Mouse (Mus musculus): ENCODE measurements around the gene Tmem115. TPM values are rescaled to one million over a fixed set of nuclear protein-coding genes. Genes with fewer than 3 reads are reported as not detected.

The Tmem115 gene
- polyA plus RNA-seq (2015; fragmentation: Nextera tagmentation; extraction: Ambion mirVana), result 38.6 and 41.3 TPM in 2 replicates

- WGBS, result under 1% methylated on average over 48 of the region's 48 CpGs
- peaks cover 37% of the 10 kb centered on the region for H3K4me1 ChIP-seq (replicated peaks)
- peak within 1 kb of the TSS; percentile 89 for H3K4me3 ChIP-seq (replicated peaks)
- H3K9me3 ChIP-seq, result no peaks in the 10 kb centered on the region
- H3K36me3 ChIP-seq, result peaks cover 16% of the 10 kb centered on the region
- ATAC-seq, result peak; percentile 99
- H3K27me3 ChIP-seq, result no peaks in the 10 kb centered on the region; the same call in 1 of the 2 replicates
- H3K9ac ChIP-seq (replicated peaks), result peak within 1 kb of the TSS; percentile 96
- H3K27ac ChIP-seq, result peak within 1 kb of the TSS; percentile 71; the same call in 1 of the 2 replicates
- H3K4me2 ChIP-seq (replicated peaks), result peak within 1 kb of the TSS; percentile 100
Observed at GRCm38 (mm10) chr9:107533791-107534407, at the start of gene Tmem115. TSS of gene Tmem115 (plus strand) at chr9:107533945.

- H3K4me1 ChIP-seq (replicated peaks), result peaks cover 60% of the 10 kb centered on the region
- WGBS, result 50% methylated on average over 17 of the region's 17 CpGs
- H3K27me3 ChIP-seq, result no peaks in the 10 kb centered on the region
- H3K4me3 ChIP-seq (replicated peaks), result no peak overlapping the region
- ATAC-seq, result peak; percentile 67
- no peaks in the 10 kb centered on the region for H3K36me3 ChIP-seq
- no peaks in the 10 kb centered on the region for H3K9me3 ChIP-seq
- H3K4me2 ChIP-seq (replicated peaks), result no peak overlapping the region
- no peak overlapping the region for H3K9ac ChIP-seq (replicated peaks)
- peak overlapping the region; percentile 80 for H3K27ac ChIP-seq
Observed at GRCm38 (mm10) chr9:107484302-107484701, 49.4 kb upstream of the Tmem115 start.

- Histone ChIP-seq H3K27ac (peak overlapping the region; percentile 80), H3K4me2 (replicated peaks) (no peak overlapping the region), H3K9ac (replicated peaks) (0 out of 2 replicates have a peak overlapping the region, but pooled peaks have one; percentile 8), H3K4me3 (replicated peaks) (no peak overlapping the region), H3K36me3 (no peaks in the 10 kb centered on the region), H3K27me3 (no peaks in the 10 kb centered on the region), H3K4me1 (replicated peaks) (peaks cover 56% of the 10 kb centered on the region), H3K9me3 (no peaks in the 10 kb centered on the region)
- ATAC-seq, result no peak; the same call in 1 of the 2 replicates
- 76% methylated on average over 6 of the region's 6 CpGs for WGBS
Observed at GRCm38 (mm10) chr9:107484766-107485165, 49.0 kb upstream of the Tmem115 start.

DNA sequence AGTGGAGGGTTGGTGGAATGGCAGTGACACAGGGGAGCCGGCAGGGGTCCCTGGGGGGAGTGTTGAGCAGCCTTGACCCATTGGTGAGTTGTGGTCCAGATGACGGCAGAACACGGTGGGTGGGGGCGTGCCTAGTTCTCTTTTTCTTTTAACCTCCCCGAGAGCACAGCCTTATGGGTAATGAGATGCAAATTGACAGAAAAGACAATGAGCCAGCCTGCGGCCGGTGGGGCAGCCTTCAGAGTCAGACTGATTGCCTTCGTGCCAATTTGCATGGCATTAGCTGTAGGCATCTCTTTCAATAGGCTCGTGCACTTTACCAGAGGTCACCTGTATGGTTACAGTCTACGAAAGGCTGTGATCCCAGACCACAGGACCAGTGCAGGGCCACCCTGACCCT, 47.7 kb upstream of the Tmem115 start:
- Histone ChIP-seq H3K27me3 (no peaks in the 10 kb centered on the region), H3K9me3 (no peaks in the 10 kb centered on the region), H3K9ac (replicated peaks) (no peak overlapping the region), H3K27ac (peak overlapping the region; percentile 80), H3K4me1 (replicated peaks) (peaks cover 42% of the 10 kb centered on the region), H3K36me3 (no peaks in the 10 kb centered on the region), H3K4me2 (replicated peaks) (no peak overlapping the region), H3K4me3 (replicated peaks) (no peak overlapping the region)
- peak; percentile 15 for ATAC-seq
- 32% methylated on average over 10 of the region's 10 CpGs for WGBS

GRCm38 (mm10) chr9:107486507-107487225, 47.1 kb upstream of the Tmem115 start:
- Histone ChIP-seq H3K27ac (peak overlapping the region; percentile 80; the same call in 1 of the 2 replicates), H3K4me2 (replicated peaks) (no peak overlapping the region), H3K36me3 (no peaks in the 10 kb centered on the region), H3K9me3 (no peaks in the 10 kb centered on the region), H3K9ac (replicated peaks) (no peak overlapping the region), H3K4me3 (replicated peaks) (no peak overlapping the region), H3K4me1 (replicated peaks) (peaks cover 37% of the 10 kb centered on the region), H3K27me3 (no peaks in the 10 kb centered on the region)
- 71% methylated on average over 6 of the region's 6 CpGs for WGBS
- peak; percentile 6; the same call in 1 of the 2 replicates for ATAC-seq

DNA sequence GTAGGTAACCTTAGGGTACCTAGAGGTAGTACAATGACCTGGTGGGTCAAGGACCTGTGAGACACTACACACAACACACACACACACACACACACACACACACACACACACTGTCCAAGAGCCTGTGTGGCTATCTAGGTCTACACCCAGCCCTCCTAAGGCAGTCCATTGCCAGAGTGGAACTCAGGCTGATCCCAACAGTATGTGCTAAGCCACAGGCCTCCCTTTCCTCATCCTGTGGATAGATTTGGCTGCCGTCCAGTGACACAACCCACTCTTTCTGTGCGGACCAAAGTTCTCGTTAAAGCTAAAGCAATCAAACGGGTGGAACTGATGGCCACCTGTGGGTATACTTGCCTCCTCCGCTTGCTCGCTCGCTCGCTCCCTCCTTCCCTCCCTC, 43.6 kb upstream of the Tmem115 start:
- Histone ChIP-seq H3K27ac (no peak overlapping the region), H3K9me3 (no peaks in the 10 kb centered on the region), H3K9ac (replicated peaks) (no peak overlapping the region), H3K4me2 (replicated peaks) (no peak overlapping the region), H3K4me1 (replicated peaks) (peaks cover 51% of the 10 kb centered on the region), H3K4me3 (replicated peaks) (no peak overlapping the region), H3K27me3 (no peaks in the 10 kb centered on the region), H3K36me3 (no peaks in the 10 kb centered on the region)
- ATAC-seq, result no peak
- 71% methylated on average over 8 of the region's 8 CpGs for WGBS

- 68% methylated on average over 6 of the region's 6 CpGs for WGBS
- Histone ChIP-seq H3K27me3 (no peaks in the 10 kb centered on the region), H3K4me1 (replicated peaks) (peaks cover 46% of the 10 kb centered on the region), H3K9me3 (no peaks in the 10 kb centered on the region), H3K36me3 (no peaks in the 10 kb centered on the region), H3K4me2 (replicated peaks) (no peak overlapping the region), H3K9ac (replicated peaks) (no peak overlapping the region), H3K27ac (no peak overlapping the region), H3K4me3 (replicated peaks) (no peak overlapping the region)
- no peak for ATAC-seq
Observed at GRCm38 (mm10) chr9:107490625-107491024, 43.1 kb upstream of the Tmem115 start.

GRCm38 (mm10) chr9:107493511-107493910, 40.2 kb upstream of the Tmem115 start:
- H3K27ac ChIP-seq, result peak overlapping the region; percentile 19; the same call in 1 of the 2 replicates
- WGBS, result 41% methylated on average over 1 of the region's 1 CpGs
- peaks cover 13% of the 10 kb centered on the region for H3K36me3 ChIP-seq
- ATAC-seq, result 0 out of 2 replicates have a peak, but pooled peaks have one; percentile 34
- H3K9me3 ChIP-seq, result no peaks in the 10 kb centered on the region
- no peak overlapping the region for H3K4me3 ChIP-seq (replicated peaks)
- H3K4me1 ChIP-seq (replicated peaks), result peaks cover 31% of the 10 kb centered on the region
- no peaks in the 10 kb centered on the region for H3K27me3 ChIP-seq
- no peak overlapping the region for H3K4me2 ChIP-seq (replicated peaks)
- no peak overlapping the region for H3K9ac ChIP-seq (replicated peaks)

DNA sequence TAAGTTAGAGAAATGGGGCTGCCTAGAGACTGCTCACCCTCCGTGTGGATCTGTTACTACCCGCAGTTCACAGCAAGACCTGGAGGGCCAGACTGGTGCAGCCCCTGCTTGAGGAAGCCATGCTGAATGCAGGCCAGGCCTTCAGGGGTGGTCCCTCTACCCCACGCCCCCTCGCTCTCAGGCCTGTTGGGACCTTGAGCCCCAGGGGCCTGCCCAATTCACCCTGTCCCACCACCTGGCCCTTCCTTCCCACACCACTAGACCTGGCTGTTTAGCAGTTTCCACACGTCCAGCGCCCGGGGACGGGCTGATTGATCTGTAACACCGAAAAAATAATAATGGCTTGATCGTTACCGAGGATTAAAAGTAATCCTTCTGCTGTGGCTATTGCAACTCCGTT, 39.5 kb upstream of the Tmem115 start:
- H3K27me3 ChIP-seq, result no peaks in the 10 kb centered on the region
- H3K4me2 ChIP-seq (replicated peaks), result no peak overlapping the region
- H3K9me3 ChIP-seq, result no peaks in the 10 kb centered on the region
- ATAC-seq, result peak; percentile 55; the same call in 1 of the 2 replicates
- WGBS, result 38% methylated on average over 12 of the region's 12 CpGs
- peaks cover 31% of the 10 kb centered on the region for H3K4me1 ChIP-seq (replicated peaks)
- H3K27ac ChIP-seq, result peak overlapping the region; percentile 69
- 0 out of 2 replicates have a peak overlapping the region, but pooled peaks have one; percentile 23 for H3K9ac ChIP-seq (replicated peaks)
- H3K36me3 ChIP-seq, result peaks cover 15% of the 10 kb centered on the region
- H3K4me3 ChIP-seq (replicated peaks), result no peak overlapping the region

- Histone ChIP-seq H3K27me3 (no peaks in the 10 kb centered on the region), H3K36me3 (peaks cover 19% of the 10 kb centered on the region), H3K27ac (no peak overlapping the region), H3K4me3 (replicated peaks) (no peak overlapping the region), H3K9me3 (no peaks in the 10 kb centered on the region), H3K4me1 (replicated peaks) (peaks cover 31% of the 10 kb centered on the region), H3K9ac (replicated peaks) (no peak overlapping the region), H3K4me2 (replicated peaks) (no peak overlapping the region)
- WGBS, result 87% methylated on average over 3 of the region's 3 CpGs
- no peak for ATAC-seq
Observed at GRCm38 (mm10) chr9:107496359-107496758, 37.4 kb upstream of the Tmem115 start.

GRCm38 (mm10) chr9:107500708-107501286, 32.9 kb upstream of the Tmem115 start:
- Histone ChIP-seq H3K36me3 (peaks cover 19% of the 10 kb centered on the region), H3K27ac (peak overlapping the region; percentile 1; the same call in 1 of the 2 replicates), H3K4me2 (replicated peaks) (no peak overlapping the region), H3K4me1 (replicated peaks) (peaks cover 25% of the 10 kb centered on the region), H3K4me3 (replicated peaks) (no peak overlapping the region), H3K9me3 (no peaks in the 10 kb centered on the region), H3K27me3 (no peaks in the 10 kb centered on the region), H3K9ac (replicated peaks) (no peak overlapping the region)
- no peak for ATAC-seq
- 85% methylated on average over 3 of the region's 3 CpGs for WGBS
